Mouse (Mus musculus): ENCODE results near the gene Ccdc33.

Ccdc33 gene

DNA sequence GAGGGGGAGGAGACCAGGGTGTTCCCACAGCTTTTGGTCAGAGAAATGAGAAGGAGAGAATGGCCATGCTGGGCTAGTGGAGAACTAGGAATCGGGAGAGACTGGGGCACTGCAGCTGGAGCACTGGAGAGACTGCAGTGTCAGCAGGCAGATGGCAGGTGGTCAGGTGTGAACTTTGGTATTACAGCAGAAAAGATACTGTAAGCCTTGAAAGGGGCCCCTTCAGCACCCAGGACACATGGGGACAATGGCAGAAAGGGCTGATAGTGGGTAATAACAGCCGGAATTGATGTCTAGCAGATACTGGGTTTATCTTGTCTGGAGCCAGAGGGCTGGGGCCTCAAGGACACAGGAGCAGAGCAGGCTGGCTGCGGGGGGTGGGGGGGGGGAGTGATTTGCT lies 139.8 kb downstream of the Ccdc33 start:
- no peak for DNase-seq (ENCODE audit: low read depth, low spot score)
